Mouse (Mus musculus): ENCODE results near the gene Jazf1. TPM values are rescaled to one million over a fixed set of nuclear protein-coding genes. Genes with fewer than 3 reads are reported as not detected.

Gene Jazf1
- total RNA-seq, 2 experiments from 2014 or later = 87.2 to 91.2 TPM

GRCm38 (mm10) chr6:52861186-52861820 lies 207.1 kb downstream of the Jazf1 start:
- intact Hi-C loops (cut with DNase I) = no loop called here
- peak; percentile 79 for DNase-seq

- no peak for DNase-seq
- intact Hi-C loops (cut with DNase I) = no loop called here
These were observed 207.7 kb downstream of the Jazf1 start for GRCm38 (mm10) chr6:52860713-52861112.

- intact Hi-C loops (cut with DNase I) = no loop called here
- DNase-seq = no peak
These were observed 209.5 kb downstream of the Jazf1 start for GRCm38 (mm10) chr6:52858911-52859431.

GRCm38 (mm10) chr6:52852404-52853107 lies 215.9 kb downstream of the Jazf1 start:
- intact Hi-C loops (cut with DNase I) = no loop called here
- DNase-seq = peak; percentile 52

GRCm38 (mm10) chr6:52851975-52852374 lies 216.5 kb downstream of the Jazf1 start:
- intact Hi-C loops (cut with DNase I) = no loop called here
- no peak for DNase-seq

GRCm38 (mm10) chr6:52851019-52851418 lies 217.4 kb downstream of the Jazf1 start:
- intact Hi-C loops (cut with DNase I) = no loop called here
- peak; percentile 68 for DNase-seq

GRCm38 (mm10) chr6:52848199-52848598 lies 220.2 kb downstream of the Jazf1 start:
- intact Hi-C loops (cut with DNase I) = no loop called here
- DNase-seq = no peak

- DNase-seq = no peak
- intact Hi-C loops (cut with DNase I) = no loop called here
These were observed 222.1 kb downstream of the Jazf1 start for GRCm38 (mm10) chr6:52846314-52846713.

GRCm38 (mm10) chr6:52844741-52845140 lies 223.7 kb downstream of the Jazf1 start:
- intact Hi-C loops (cut with DNase I) = no loop called here
- DNase-seq = no peak

GRCm38 (mm10) chr6:52843027-52843426 lies 225.4 kb downstream of the Jazf1 start:
- intact Hi-C loops (cut with DNase I) = no loop called here
- DNase-seq = peak; percentile 40

GRCm38 (mm10) chr6:52842598-52842997 lies 225.8 kb downstream of the Jazf1 start:
- intact Hi-C loops (cut with DNase I) = no loop called here

GRCm38 (mm10) chr6:52841611-52842010 lies 226.8 kb downstream of the Jazf1 start:
- no peak for DNase-seq
- intact Hi-C loops (cut with DNase I) = no loop called here

More at GRCm38 (mm10) chr6:52842598-52842997, 225.8 kb downstream of the Jazf1 start:
- DNase-seq = no peak

GRCm38 (mm10) chr6:52840589-52841044 lies 227.8 kb downstream of the Jazf1 start:
- intact Hi-C loops (cut with DNase I) = no loop called here

GRCm38 (mm10) chr6:52838691-52839090 lies 229.7 kb downstream of the Jazf1 start:
- peak; percentile 90 for DNase-seq
- intact Hi-C loops (cut with DNase I) = loop anchor here (5.0 kb wide), 1 partner anchor 566 kb away; no protein-coding TSS in a partner anchor

More at GRCm38 (mm10) chr6:52840589-52841044, 227.8 kb downstream of the Jazf1 start:
- DNase-seq = peak; percentile 86

GRCm38 (mm10) chr6:52837792-52838191 lies 230.6 kb downstream of the Jazf1 start:
- intact Hi-C loops (cut with DNase I) = loop anchor here (5.0 kb wide), 1 partner anchor 565 kb away; no protein-coding TSS in a partner anchor
- no peak for DNase-seq

GRCm38 (mm10) chr6:52836201-52836950 lies 232.1 kb downstream of the Jazf1 start:
- peak; percentile 62 for DNase-seq
- intact Hi-C loops (cut with DNase I) = loop anchor here (5.0 kb wide), 1 partner anchor 564 kb away; no protein-coding TSS in a partner anchor

GRCm38 (mm10) chr6:52827752-52828277 lies 240.6 kb downstream of the Jazf1 start:
- no peak for DNase-seq
- intact Hi-C loops (cut with DNase I) = loop anchor here (10.0 kb wide), 1 partner anchor 93 kb away; no protein-coding TSS in a partner anchor

- intact Hi-C loops (cut with DNase I) = loop anchor here (10.0 kb wide), 1 partner anchor 91 kb away; no protein-coding TSS in a partner anchor
- no peak for DNase-seq
These were observed 242.9 kb downstream of the Jazf1 start for GRCm38 (mm10) chr6:52825535-52825934.

- DNase-seq = peak; percentile 61
- intact Hi-C loops (cut with DNase I) = loop anchor here (10.0 kb wide), 1 partner anchor 90 kb away; no protein-coding TSS in a partner anchor
These were observed 243.4 kb downstream of the Jazf1 start for GRCm38 (mm10) chr6:52824977-52825482.

- no peak for DNase-seq
- intact Hi-C loops (cut with DNase I) = loop anchor here (10.0 kb wide), 1 partner anchor 88 kb away; no protein-coding TSS in a partner anchor
These were observed 245.4 kb downstream of the Jazf1 start for GRCm38 (mm10) chr6:52823064-52823463.
